Mouse (Mus musculus): Measurements from ENCODE around the gene Mxd4. TPM values are rescaled to one million over a fixed set of nuclear protein-coding genes. Genes with fewer than 3 reads are reported as not detected.

Mxd4 gene
- polyA plus RNA-seq (2012; rRNA removed), result 18.8 and 19.7 TPM in 2 replicates

DNA sequence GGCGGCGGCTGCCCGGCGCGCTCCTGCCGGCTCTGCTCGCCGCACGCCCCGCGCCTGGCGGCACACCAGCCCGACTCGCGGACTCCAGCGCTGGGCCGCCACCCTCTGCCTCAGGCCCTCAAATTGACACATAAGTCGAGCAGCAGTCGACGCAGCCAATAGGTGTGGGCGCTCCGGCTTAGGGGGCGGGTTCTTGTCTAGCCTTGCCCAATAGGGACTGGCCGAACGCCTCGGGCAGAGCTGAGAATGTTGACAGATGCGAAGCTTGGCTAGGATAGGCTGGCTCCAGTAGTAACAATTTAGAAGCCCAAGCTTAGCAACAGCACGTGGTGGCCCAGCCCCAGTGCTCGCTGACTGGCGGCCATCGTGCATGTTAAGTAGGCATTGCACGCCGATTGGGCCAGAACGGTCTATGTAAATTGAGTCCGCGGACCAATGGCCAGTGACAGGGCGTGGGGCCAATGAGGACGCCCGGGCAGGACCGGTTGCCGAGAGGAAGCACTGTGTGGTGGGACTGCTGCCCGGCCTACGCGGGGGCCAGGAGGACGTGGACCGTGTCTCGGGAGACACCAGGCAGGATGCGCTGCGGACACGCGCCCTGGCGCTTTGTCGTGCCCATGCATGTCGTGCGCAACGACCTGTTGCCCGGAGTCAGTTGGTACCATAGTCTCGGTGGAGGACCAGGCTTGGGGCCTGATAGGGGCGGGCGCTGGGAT, at the start of gene Mxd4:
TSS of gene Mxd4 (minus strand) at position 120 of the 716 bp plus-strand sequence.

DNA sequence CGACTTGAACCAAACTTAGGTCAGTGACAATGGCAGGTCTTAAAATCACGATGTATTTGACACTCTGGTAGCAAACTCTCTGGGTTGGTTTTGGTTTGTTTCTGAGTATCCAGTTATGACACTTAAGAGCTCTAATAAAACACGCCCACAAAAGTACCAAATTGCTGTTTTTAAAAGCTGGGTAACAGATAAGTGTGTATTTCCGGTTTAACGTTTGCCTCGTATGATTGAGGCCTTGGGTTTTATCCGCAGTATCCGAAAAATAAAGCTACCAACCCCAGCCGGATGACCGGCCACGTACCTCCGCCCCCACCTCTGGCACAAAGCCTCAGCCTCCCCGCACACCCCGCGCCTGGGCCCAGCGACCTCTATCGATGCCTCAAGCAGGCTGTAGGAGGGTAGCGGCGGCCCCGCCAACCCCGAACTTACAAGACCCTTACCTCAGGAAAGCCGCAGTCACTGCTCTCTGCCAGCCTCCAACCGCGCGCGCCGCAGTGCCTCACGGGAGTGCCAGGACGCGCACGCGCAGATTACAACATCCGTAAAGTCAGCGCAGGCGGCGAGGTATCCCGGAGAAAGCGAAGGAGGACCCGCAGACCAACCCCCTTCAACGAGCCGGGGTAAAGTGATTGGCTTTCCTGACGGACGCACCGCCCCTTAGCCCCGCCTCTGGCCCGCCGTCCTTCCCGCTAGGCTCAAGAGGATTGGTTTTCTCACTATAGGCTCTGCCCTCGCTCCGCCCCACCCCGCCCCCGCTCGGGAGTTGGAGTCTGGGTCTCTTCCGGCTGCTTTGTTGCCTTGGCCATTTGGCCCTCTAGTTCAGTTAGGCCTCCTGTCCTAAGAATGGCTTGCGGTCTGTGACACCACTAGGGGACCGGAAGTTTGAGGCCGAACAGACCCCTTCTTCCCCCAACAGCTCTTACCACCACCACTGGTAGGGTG, 18.3 kb downstream of the Mxd4 start, which contains the start of the genes Poln and Haus3:
TSS of gene Poln (minus strand) at position 499 of the 942 bp plus-strand sequence.
TSS of gene Haus3 (minus strand) at position 578 of the 942 bp plus-strand sequence.

Other genes with a start within 250 kb of the Mxd4 start
- gene Gm1673, start 204.3 kb downstream of the Mxd4 start, polyA plus RNA-seq (2012; rRNA removed), result 3.9 and 4.2 TPM in 2 replicates
- gene Nat8l, start 191.7 kb downstream of the Mxd4 start, polyA plus RNA-seq (2012; rRNA removed), result 0.30 TPM in 2 replicates
- gene Poln, start 18.3 kb downstream of the Mxd4 start, polyA plus RNA-seq (2012; rRNA removed), result 0.15 and 0.30 TPM in 2 replicates
- 5.5 and 6.0 TPM in 2 replicates for gene Haus3, start 18.2 kb downstream of the Mxd4 start, polyA plus RNA-seq (2012; rRNA removed)
- gene Zfyve28, start 100.7 kb upstream of the Mxd4 start, polyA plus RNA-seq (2012; rRNA removed), result 0.06 and 0.08 TPM in 2 replicates
- not detected in 2 replicates for gene Cfap99, start 100.9 kb upstream of the Mxd4 start, polyA plus RNA-seq (2012; rRNA removed)
- gene Rnf4, start 148.6 kb upstream of the Mxd4 start, polyA plus RNA-seq (2012; rRNA removed), result 51.7 and 55.0 TPM in 2 replicates
- gene Fam193a, start 182.2 kb upstream of the Mxd4 start, polyA plus RNA-seq (2012; rRNA removed), result 5.2 and 7.4 TPM in 2 replicates

Data from liver, embryonic 18 days (tissue).